Mouse (Mus musculus) effector memory CD4-positive, alpha-beta T cell, adult 5 months (primary cell): ENCODE measurements around the gene Olfr921. TPM values are rescaled to one million over a fixed set of nuclear protein-coding genes. Genes with fewer than 3 reads are reported as not detected.

Experiments used
- polyA plus RNA-seq: library from polyadenylated mRNA; unstranded; fragments of 100-300 nt; shearing (Covaris generic); gene quantifications from one replicate; pipeline ENCODE4 v1.2.1, GENCODE M21; 2017

The Olfr921 gene
- polyA plus RNA-seq: not detected

DNA sequence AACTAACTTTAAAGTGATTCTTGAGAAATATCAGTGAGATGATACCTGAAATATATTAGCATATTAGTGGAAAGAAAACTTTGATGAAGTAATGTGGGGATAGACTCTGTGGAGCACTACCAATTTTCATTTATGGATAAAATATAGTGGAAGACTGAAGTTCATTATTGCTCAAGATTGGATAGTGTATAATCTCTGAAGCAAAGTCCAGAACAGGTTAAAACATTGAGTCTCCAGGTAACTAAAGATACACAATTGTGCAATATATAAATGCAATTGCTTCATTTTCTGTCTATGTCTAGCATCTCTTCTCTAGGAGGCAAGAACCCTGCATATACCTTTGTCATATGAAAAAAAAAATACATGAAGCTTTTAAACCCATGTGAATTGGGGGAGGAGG, at the start of gene Olfr921:
TSS of gene Olfr921 (plus strand) at position 301 of the 400 bp plus-strand sequence.

DNA sequence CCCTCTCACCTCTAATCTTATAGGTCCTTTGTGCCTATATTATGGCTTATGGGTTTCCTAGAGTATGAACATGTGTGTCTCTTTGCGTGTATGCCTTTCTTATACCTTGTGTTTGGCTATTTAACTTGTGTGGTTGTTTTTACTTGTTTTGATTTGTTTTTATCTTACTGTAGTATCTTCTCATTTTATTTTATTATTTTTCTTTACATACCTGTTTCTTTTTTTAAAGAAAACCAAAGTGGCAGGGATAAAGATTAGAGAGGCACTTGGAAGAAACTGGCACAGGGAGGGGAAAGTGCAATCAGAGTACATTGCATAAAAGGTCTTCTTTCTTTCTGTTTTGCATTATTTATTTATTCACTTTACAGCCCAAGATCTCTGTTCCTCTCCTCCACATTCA, 20.9 kb upstream of the Olfr921 start, which contains the start of gene Olfr920:
TSS of gene Olfr920 (plus strand) at position 301 of the 400 bp plus-strand sequence.

DNA sequence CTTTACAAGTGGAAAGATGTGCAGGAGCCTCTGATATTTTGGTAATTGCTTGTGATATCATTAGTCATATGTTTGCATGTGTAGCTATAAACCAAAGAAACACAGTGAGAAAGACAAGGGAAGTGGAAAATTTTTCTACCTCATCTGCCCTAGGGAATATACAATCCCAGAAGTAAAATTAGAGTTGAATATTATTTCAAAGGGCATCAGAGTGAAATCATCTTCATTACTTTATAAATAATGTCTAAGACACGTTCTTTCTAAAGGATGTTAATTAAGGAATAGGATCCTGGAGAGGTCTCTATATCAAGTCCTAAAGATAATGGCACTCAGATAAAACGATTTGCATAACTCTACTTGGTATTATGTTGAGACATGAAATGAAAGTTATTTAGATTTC, 41.4 kb downstream of the Olfr921 start, which contains the start of gene Olfr922:
TSS of gene Olfr922 (plus strand) at position 301 of the 400 bp plus-strand sequence.

DNA sequence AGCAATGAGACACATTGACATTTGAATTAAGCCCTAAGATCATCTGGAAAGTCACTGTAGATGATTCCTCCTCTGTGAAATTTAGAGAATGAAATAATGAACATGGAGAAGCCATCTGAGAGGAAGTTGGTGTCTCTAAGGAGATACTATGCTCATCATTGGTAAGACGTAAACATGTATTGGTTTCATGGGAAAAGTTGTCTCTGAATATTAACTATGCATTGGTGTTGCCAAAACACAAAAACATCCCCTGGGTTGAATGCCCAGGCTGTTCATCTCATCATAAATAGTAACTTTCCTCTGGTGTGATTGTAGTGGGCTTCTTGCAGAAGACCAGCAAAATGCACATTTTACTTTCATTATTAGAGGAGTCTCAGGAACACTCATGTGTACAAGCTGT, 53.4 kb downstream of the Olfr921 start, which contains the start of gene Olfr923:
TSS of gene Olfr923 (plus strand) at position 301 of the 400 bp plus-strand sequence.

Other genes starting within 250 kb of the Olfr921 start
- not detected for gene Olfr910, start 235.2 kb upstream of the Olfr921 start, polyA plus RNA-seq
- 0.16 TPM for gene Olfr912, start 192.9 kb upstream of the Olfr921 start, polyA plus RNA-seq
- not detected for gene Olfr913, start 180.3 kb upstream of the Olfr921 start, polyA plus RNA-seq
- gene Olfr914, start 168.0 kb upstream of the Olfr921 start, polyA plus RNA-seq: not detected
- 0.25 TPM for gene Olfr916, start 113.2 kb upstream of the Olfr921 start, polyA plus RNA-seq
- not detected for gene Olfr917, start 107.2 kb upstream of the Olfr921 start, polyA plus RNA-seq
- gene Olfr918, start 98.5 kb upstream of the Olfr921 start, polyA plus RNA-seq: not detected
- not detected for gene Olfr919, start 69.4 kb upstream of the Olfr921 start, polyA plus RNA-seq
- gene Vwa5a, start 54.8 kb upstream of the Olfr921 start, polyA plus RNA-seq: 24.4 TPM
- gene Olfr920, start 20.8 kb upstream of the Olfr921 start, polyA plus RNA-seq: 0.17 TPM
- not detected for gene Olfr922, start 41.5 kb downstream of the Olfr921 start, polyA plus RNA-seq
- gene Olfr923, start 53.5 kb downstream of the Olfr921 start, polyA plus RNA-seq: not detected
- not detected for gene Olfr924, start 71.4 kb downstream of the Olfr921 start, polyA plus RNA-seq
- gene Olfr26, start 82.0 kb downstream of the Olfr921 start, polyA plus RNA-seq: not detected
- not detected for gene Olfr926, start 104.1 kb downstream of the Olfr921 start, polyA plus RNA-seq
- gene Olfr930, start 156.7 kb downstream of the Olfr921 start, polyA plus RNA-seq: not detected
- gene Olfr933, start 199.2 kb downstream of the Olfr921 start, polyA plus RNA-seq: 0.19 TPM
- not detected for gene Olfr934, start 215.2 kb downstream of the Olfr921 start, polyA plus RNA-seq
- not detected for gene Olfr935, start 226.6 kb downstream of the Olfr921 start, polyA plus RNA-seq